Mouse (Mus musculus) WW6 (cell line): ENCODE results near the gene Cabp2.

ENCODE experiments used
- DNase-seq: peaks from one replicate; pipeline ENCODE4 v3.0.0-alpha.2; 2013; ENCODE audit warnings: low read depth, low spot score

Gene Cabp2

GRCm38 (mm10) chr19:4080511-4081009 lies 818 bp upstream of the Cabp2 start:
- no peak for DNase-seq

GRCm38 (mm10) chr19:4082219-4082965 lies 1.0 kb downstream of the Cabp2 start:
- no peak for DNase-seq

DNA sequence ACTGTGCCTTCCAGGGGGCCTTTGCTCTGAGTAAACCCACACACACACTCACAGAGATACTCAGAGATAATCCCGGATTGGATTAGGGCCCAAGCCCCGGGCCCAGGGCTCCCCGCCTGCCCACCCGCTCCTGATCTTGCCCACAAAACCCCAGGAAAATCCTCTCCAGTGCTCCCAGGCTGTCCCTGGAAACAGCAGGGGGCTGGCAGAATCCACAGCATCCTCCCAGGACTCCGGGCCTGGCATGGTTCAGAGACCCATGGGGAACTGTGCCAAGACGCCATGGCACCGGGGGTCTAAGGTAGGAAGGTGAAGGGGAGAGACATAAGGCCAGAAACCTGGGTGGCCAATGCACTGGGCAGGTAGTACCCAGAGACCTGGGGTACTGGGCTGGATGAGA lies 1.9 kb downstream of the Cabp2 start:
- no peak for DNase-seq

DNA sequence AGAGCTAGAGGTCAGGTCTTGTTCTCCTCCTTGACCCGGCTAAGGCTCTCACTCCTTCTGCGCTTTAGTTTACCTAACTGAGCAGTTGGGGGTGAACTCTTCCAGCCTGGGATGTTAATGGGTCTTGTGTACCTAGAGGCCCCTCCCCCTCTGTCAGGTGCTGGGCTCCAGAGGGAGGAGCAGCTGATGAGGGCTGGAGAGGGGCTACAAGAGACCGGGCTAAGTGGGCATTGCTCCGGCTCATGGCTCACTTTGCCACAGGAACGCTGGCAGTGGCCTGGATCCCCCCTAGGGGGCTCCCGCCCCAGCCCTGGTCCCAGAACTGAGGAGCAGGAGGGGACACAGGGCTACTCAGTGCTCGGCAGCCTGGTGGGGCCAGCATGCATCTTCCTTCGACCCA lies 2.4 kb downstream of the Cabp2 start:
- no peak for DNase-seq

GRCm38 (mm10) chr19:4084984-4085383 lies 3.6 kb downstream of the Cabp2 start:
- DNase-seq, result no peak

- no peak for DNase-seq
Measured at GRCm38 (mm10) chr19:4086156-4086555, 4.8 kb downstream of the Cabp2 start.

GRCm38 (mm10) chr19:4087090-4087489 lies 5.7 kb downstream of the Cabp2 start:
- no peak for DNase-seq

- no peak for DNase-seq
Measured at GRCm38 (mm10) chr19:4088146-4088545, 6.8 kb downstream of the Cabp2 start.

- DNase-seq, result no peak
Measured at GRCm38 (mm10) chr19:4089128-4089527, 7.8 kb downstream of the Cabp2 start.

DNA sequence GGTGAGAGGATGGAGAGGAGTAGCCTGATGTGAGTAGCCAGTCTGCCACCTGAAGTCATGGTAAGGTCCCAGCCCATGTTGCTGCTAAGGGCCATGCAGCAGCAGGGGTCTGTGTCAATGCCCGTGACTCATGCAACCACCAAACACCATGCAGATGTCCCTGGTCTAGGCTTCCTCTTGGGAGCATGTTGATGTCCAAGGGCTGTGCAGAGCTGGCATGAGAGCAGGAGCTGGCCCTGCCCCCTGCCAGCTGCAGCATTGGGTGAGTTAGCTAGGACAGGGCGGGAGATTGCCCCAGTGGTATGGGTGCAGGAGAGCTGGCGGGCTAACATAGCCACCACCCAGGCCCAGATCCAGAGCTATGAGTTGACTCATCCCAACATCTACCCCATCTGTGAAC lies 9.1 kb downstream of the Cabp2 start:
- DNase-seq, result no peak

DNA sequence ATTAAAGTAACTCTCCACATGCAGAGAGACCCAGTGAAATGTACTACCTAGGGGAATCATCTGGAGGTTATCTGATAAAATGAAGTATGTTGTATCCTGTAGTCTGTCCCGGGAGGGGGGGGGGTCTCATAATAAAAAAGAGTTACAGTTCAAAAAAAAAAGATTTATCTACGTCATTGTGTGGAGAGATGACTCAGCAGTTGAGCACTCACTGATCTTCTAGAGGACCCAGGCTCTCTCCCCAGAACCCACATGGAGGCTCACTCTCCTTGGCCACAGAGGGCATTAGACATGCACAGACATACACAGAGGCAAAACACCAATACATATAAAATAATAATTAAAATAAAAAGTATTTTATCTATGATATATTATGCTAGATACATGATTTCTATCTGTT lies 10.0 kb downstream of the Cabp2 start:
- no peak for DNase-seq

DNA sequence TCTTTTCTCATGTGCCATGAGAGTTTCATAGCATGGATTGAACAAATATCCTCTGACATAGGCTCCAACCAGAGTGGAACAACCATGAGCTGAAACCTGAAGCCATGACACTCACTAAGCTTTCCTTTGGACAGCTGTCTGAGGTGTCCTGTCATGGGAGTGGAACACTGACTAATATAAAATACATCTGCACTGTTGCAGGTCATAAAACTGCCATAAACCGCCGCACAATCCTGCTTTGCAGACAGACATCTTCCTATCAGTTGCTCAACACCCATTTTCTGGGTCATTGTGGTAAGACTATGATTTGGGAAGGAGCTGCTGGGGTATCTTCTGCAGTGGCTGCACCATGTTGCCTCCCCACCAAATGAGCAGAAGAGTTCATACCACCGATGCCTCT lies 11.4 kb downstream of the Cabp2 start:
- DNase-seq, result no peak

GRCm38 (mm10) chr19:4093772-4094171 lies 12.4 kb downstream of the Cabp2 start:
- no peak for DNase-seq

- DNase-seq, result no peak
Measured at GRCm38 (mm10) chr19:4094348-4094747, 13.0 kb downstream of the Cabp2 start.

GRCm38 (mm10) chr19:4094774-4095303 lies 13.5 kb downstream of the Cabp2 start:
- DNase-seq, result no peak

DNA sequence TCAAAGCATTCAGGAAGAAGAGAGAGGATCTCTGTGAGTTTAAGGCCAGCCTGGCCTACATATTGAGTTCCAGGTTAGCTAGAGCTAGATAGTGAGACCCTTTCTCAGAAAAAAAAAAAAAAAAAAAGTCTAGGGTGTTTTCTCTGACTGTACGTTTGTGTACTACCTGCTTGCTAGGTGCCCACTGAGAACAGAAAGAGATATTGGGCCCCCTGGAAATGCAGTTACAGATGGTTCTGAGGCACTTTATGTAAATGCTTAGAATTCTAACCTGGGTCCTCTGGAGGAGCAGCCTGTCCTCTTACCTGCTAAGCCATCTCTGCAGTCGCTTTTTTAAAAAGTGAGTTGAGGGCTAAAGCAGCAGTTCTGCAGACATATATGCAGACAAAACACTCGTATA lies 14.4 kb downstream of the Cabp2 start:
- DNase-seq, result no peak

DNA sequence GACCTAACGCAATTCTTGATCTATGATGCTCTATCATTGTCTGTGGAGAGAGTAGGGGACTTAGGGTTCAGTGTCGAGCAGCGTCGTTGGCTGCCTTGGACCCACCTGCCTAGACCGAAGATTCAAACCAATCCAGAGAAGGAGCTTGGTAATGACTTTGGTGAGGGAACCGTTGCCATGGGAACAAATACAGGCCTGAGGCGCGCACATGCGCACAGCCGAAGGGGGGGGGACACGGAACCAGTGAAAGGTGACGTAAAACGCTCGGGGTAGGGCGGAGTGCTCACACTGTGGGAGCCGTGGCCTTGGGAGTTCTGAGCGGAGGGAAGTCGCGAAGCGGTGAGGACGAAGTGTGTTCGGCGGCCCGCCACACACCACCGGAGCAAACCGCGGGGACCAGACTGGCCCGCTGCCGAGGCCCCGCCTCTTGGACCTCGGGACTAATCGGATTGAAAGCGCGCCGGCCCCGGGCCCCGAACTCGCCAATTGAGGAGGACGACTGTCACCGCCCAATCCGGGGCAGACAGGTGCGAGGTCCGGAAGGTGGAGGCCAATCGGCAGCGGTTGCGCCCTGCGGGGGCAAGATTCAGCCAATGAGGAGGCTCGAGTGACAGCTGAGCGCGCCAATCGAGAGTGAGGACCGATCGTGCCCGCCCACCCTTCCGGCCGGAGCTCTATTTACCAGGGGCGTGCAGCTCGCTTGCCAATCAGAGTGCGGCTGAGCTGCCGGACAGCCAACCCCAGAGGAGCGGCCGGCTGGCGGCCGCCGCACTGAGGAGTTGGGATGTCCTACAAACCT lies 15.5 kb downstream of the Cabp2 start, which contains the start of gene Cdk2ap2:
TSS of gene Cdk2ap2 (plus strand) at position 541 of the 799 bp plus-strand sequence.
- DNase-seq, result peak; percentile 98

DNA sequence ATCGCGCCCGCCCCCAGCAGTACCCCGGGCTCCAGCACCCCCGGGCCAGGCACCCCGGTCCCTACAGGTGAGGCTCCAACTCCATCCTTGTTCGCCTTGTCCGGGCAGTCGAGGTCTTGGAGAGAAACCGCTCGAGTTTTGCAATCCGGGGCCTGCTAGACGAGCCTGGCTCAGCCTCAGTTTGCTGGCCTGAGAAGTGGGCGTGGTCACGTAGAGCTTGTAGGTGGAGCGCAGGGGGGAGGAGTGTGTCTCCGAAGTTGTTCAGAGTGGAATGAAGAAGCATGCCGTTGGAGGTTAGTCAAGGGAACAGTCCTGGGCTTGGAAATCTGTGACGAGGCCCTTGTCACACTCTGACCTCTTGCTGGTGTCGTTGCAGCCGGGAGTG lies 16.1 kb downstream of the Cabp2 start:
- peak; percentile 76 for DNase-seq

GRCm38 (mm10) chr19:4098426-4098825 lies 17.0 kb downstream of the Cabp2 start:
- no peak for DNase-seq

GRCm38 (mm10) chr19:4099056-4099455 lies 17.7 kb downstream of the Cabp2 start:
- peak; percentile 62 for DNase-seq

DNA sequence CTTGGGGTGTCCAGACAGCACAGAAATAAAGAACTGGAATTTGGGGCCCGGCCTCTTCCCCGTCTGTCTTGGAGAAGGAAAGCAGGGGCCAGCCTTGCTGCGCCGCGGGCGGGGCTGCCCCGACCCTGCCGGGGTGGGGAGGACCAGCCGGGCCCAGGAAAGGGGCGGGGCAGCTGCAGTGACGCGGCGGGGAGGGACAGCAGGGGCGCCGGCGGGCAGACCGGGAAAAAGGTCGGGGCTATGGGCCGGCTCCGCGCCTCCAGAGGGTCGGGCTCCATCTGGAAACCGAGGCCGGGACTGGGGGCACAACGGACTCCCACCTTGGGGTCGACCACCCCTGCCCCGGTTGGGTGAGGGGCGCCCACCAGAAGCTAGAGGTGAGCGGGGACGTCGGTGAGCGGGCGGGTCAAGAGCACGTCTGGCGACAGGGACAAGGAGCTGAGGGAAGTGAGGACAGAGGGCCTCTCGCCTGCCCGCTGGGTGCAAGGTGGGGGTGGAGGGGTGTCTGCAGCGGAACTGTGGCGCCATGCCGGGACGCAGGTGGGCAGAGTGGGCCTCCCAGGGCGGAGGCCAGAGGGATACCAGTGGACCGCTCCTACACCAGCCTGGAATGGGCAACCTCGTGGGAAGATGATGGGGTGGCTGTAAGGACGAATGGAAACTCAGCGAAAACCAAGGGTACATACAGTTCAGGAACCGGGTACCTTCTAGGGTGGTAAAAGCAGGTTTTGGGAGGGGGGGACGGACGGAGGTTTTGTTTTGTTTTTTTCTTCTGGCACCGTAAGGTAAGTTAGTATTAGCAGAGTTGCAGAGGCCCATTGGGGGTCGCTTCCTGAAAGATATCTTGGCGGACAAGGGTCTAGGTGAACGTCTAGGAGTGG lies 18.7 kb downstream of the Cabp2 start, which contains the start of gene Pitpnm1:
TSS of gene Pitpnm1 (plus strand) at position 162 of the 881 bp plus-strand sequence.
- no peak for DNase-seq
